Mouse (Mus musculus) midbrain, postnatal 0 days (tissue): ENCODE measurements around the gene Ehmt2. TPM values are rescaled to one million over a fixed set of nuclear protein-coding genes. Genes with fewer than 3 reads are reported as not detected.

Experiments used
- ATAC-seq: fragments of 200-750 bp; cut with Nextera tagmentation; 2 replicates; pipeline ENCODE4 v1.8.0; 2017; ENCODE audit warnings: moderate number of reproducible peaks, mild to moderate bottlenecking, moderate TSS enrichment, moderate library complexity; ENCODE audit not compliant: low FRiP score
- DNase-seq: peaks from one replicate; pipeline ENCODE4 v3.0.0-alpha.2; 2015; ENCODE audit warnings: low spot score
- H3K27ac ChIP-seq: fragments of 300-500 bp; sonication (generic); 2 replicates; pipeline ENCODE4 v1.5.1; 2014; ENCODE audit warnings: low read depth, mild to moderate bottlenecking, low read length, mixed read lengths
- H3K27me3 ChIP-seq: fragments of 300-500 bp; sonication (generic); 2 replicates; pipeline ENCODE4 v1.6.1; 2014; ENCODE audit warnings: low read length, control low read depth, mixed read lengths; ENCODE audit not compliant: insufficient read depth
- H3K36me3 ChIP-seq: fragments of 300-500 bp; sonication (generic); 2 replicates; pipeline ENCODE4 v1.6.1; 2014; ENCODE audit warnings: low read length, control low read depth, mixed read lengths; ENCODE audit not compliant: insufficient read depth
- H3K4me1 ChIP-seq: fragments of 300-500 bp; sonication (generic); 2 replicates; pipeline ENCODE4 v1.6.1; 2014; ENCODE audit warnings: mild to moderate bottlenecking, control low read depth, antibody characterized with exemption, low read length, mixed read lengths; ENCODE audit not compliant: insufficient read depth
- H3K4me2 ChIP-seq: fragments of 300-500 bp; sonication (generic); 2 replicates; pipeline ENCODE4 v1.6.1; 2014; ENCODE audit warnings: low read depth, mild to moderate bottlenecking, low read length, mixed read lengths; ENCODE audit not compliant: poor library complexity, severe bottlenecking
- H3K4me3 ChIP-seq: fragments of 300-500 bp; sonication (generic); 2 replicates; pipeline ENCODE4 v1.5.1; 2014; ENCODE audit warnings: low read depth, mild to moderate bottlenecking, low read length, moderate library complexity
- H3K9ac ChIP-seq: fragments of 300-500 bp; sonication (generic); replicated peaks from 2 replicates; pipeline ENCODE4 v1.6.1; 2014; ENCODE audit warnings: mild to moderate bottlenecking, low read length, moderate library complexity, mixed read lengths; ENCODE audit not compliant: poor library complexity, severe bottlenecking
- H3K9me3 ChIP-seq: fragments of 300-500 bp; sonication (generic); 2 replicates; pipeline ENCODE4 v1.6.1; 2016; ENCODE audit warnings: low read length, control low read depth
- CTCF ChIP-seq: IDR thresholded peaks from 2 replicates; pipeline ENCODE4 v1.5.1; 2016; ENCODE audit warnings: antibody characterized with exemption, mild to moderate bottlenecking
- WGBS: fragments of 180-500 bp; shearing (Covaris S2); extraction: QIAGEN DNeasy Blood & Tissue Kit; methylation state at CpG from one replicate; pipeline ENCODE4 v1.1.7; 2014; 5-methylcytosine and 5-hydroxymethylcytosine counted together
- polyA plus RNA-seq: library from polyadenylated mRNA; unstranded; fragments of >200 nt; fragmentation: Nextera tagmentation; extraction: Ambion mirVana; gene quantifications from 2 replicates; pipeline ENCODE4 v1.2.1, GENCODE M21; 2015
- total RNA-seq: library from RNA; depleted of rRNA; stranded (reverse); fragments of >200 nt; gene quantifications from 2 replicates; pipeline ENCODE4 v1.2.3, GENCODE M21; 2014

The Ehmt2 gene
- total and polyA plus RNA-seq, 2 experiments from 2014 or later: 69.0 to 375 TPM

- ATAC-seq: no peak
- no peak overlapping the region for H3K27ac ChIP-seq
- no peak overlapping the region for H3K4me2 ChIP-seq
- no peak overlapping the region for H3K9ac ChIP-seq
- H3K4me3 ChIP-seq: no peak overlapping the region
- TF ChIP-seq CTCF: peak; percentile 81
- peaks cover 4% of the 10 kb centered on the region; the same call in 1 of the 2 replicates for H3K4me1 ChIP-seq
- DNase-seq: peak; percentile 45
- WGBS: 33% methylated on average over 3 of the region's 3 CpGs
- H3K9me3 ChIP-seq: no peaks in the 10 kb centered on the region
- H3K36me3 ChIP-seq: peaks cover 35% of the 10 kb centered on the region
- H3K27me3 ChIP-seq: no peaks in the 10 kb centered on the region
Observed at GRCm38 (mm10) chr17:34855825-34856224, 42.4 kb upstream of the Ehmt2 start.

- Histone ChIP-seq H3K27ac (no peak overlapping the region), H3K9ac (no peak overlapping the region), H3K4me1 (no peaks in the 10 kb centered on the region), H3K27me3 (no peaks in the 10 kb centered on the region), H3K9me3 (no peaks in the 10 kb centered on the region), H3K4me2 (no peak overlapping the region), H3K36me3 (peaks cover 22% of the 10 kb centered on the region), H3K4me3 (no peak overlapping the region)
- TF ChIP-seq CTCF: no peak
- ATAC-seq: no peak
- DNase-seq: no peak
- WGBS: 83% methylated on average over 4 of the region's 4 CpGs
Observed at GRCm38 (mm10) chr17:34858670-34859069, 39.6 kb upstream of the Ehmt2 start.

- H3K27ac ChIP-seq: no peak overlapping the region
- peaks cover 6% of the 10 kb centered on the region for H3K36me3 ChIP-seq
- 89% methylated on average over 9 of the region's 9 CpGs for WGBS
- TF ChIP-seq CTCF: no peak
- no peak overlapping the region for H3K9ac ChIP-seq
- H3K9me3 ChIP-seq: no peaks in the 10 kb centered on the region
- H3K27me3 ChIP-seq: no peaks in the 10 kb centered on the region
- DNase-seq (no peak), ATAC-seq (no peak)
- H3K4me3 ChIP-seq: no peak overlapping the region
- H3K4me1 ChIP-seq: no peaks in the 10 kb centered on the region
- no peak overlapping the region for H3K4me2 ChIP-seq
Observed at GRCm38 (mm10) chr17:34860514-34860913, 37.8 kb upstream of the Ehmt2 start.

- H3K4me1 ChIP-seq: no peaks in the 10 kb centered on the region
- H3K27me3 ChIP-seq: no peaks in the 10 kb centered on the region
- no peak for DNase-seq
- H3K36me3 ChIP-seq: no peaks in the 10 kb centered on the region
- H3K4me2 ChIP-seq: no peak overlapping the region
- no peak for ATAC-seq
- no peak overlapping the region for H3K27ac ChIP-seq
- no peaks in the 10 kb centered on the region for H3K9me3 ChIP-seq
- H3K9ac ChIP-seq: no peak overlapping the region
- no peak for TF ChIP-seq CTCF
- no peak overlapping the region for H3K4me3 ChIP-seq
- 74% methylated on average over 13 of the region's 13 CpGs for WGBS
Observed at GRCm38 (mm10) chr17:34861704-34862415, 36.4 kb upstream of the Ehmt2 start.

GRCm38 (mm10) chr17:34862416-34863081 is 35.7 kb upstream of the Ehmt2 start, which contains the start of gene Cfb:
Gene Cfb, minus strand, starts transcription at chr17:34862518.
- H3K4me1 ChIP-seq: no peaks in the 10 kb centered on the region
- no peak within 1 kb of the TSS for H3K4me3 ChIP-seq
- no peak for DNase-seq
- H3K36me3 ChIP-seq: no peaks in the 10 kb centered on the region
- no peak for ATAC-seq
- no peak for TF ChIP-seq CTCF
- H3K9ac ChIP-seq: no peak within 1 kb of the TSS
- H3K27me3 ChIP-seq: no peaks in the 10 kb centered on the region
- 72% methylated on average over 8 of the region's 8 CpGs for WGBS
- H3K4me2 ChIP-seq: no peak within 1 kb of the TSS
- H3K9me3 ChIP-seq: no peaks in the 10 kb centered on the region
- H3K27ac ChIP-seq: no peak within 1 kb of the TSS

- WGBS: 73% methylated on average over 7 of the region's 7 CpGs
- H3K36me3 ChIP-seq: no peaks in the 10 kb centered on the region
- no peak for TF ChIP-seq CTCF
- ATAC-seq: no peak
- no peaks in the 10 kb centered on the region for H3K4me1 ChIP-seq
- no peak overlapping the region for H3K27ac ChIP-seq
- H3K27me3 ChIP-seq: no peaks in the 10 kb centered on the region
- no peak overlapping the region for H3K4me2 ChIP-seq
- no peak for DNase-seq
- no peaks in the 10 kb centered on the region for H3K9me3 ChIP-seq
- H3K9ac ChIP-seq: no peak overlapping the region
- no peak overlapping the region for H3K4me3 ChIP-seq
Observed at GRCm38 (mm10) chr17:34865981-34866380, 32.3 kb upstream of the Ehmt2 start.
